Mouse (Mus musculus) bone marrow macrophage, adult 2 months (primary cell): Measurements from ENCODE around the gene H2afj.

Experiments
- CTCF ChIP-seq: IDR thresholded peaks from 2 replicates; pipeline ENCODE4 v1.5.1; 2012; ENCODE audit warnings: low read depth, mild to moderate bottlenecking, low read length, moderate library complexity
- POLR2A ChIP-seq: IDR thresholded peaks from 2 replicates; pipeline ENCODE4 v1.6.1; 2012; ENCODE audit warnings: mild to moderate bottlenecking, low read depth, low read length, borderline replicate concordance

- TF ChIP-seq CTCF (no peak), POLR2A (no peak)
These were observed 26.6 kb upstream of the H2afj start, which contains the start of gene Gucy2c for GRCm38 (mm10) chr6:136781377-136781986.
